Mouse (Mus musculus) stomach, embryonic 14.5 days (tissue): ENCODE results near the gene Cacna2d2. TPM values are rescaled to one million over a fixed set of nuclear protein-coding genes. Genes with fewer than 3 reads are reported as not detected.

Source experiments
- ATAC-seq: fragments of 200-750 bp; cut with Nextera tagmentation; 2 replicates; pipeline ENCODE4 v1.8.0; 2017; ENCODE audit warnings: low read depth, moderate TSS enrichment; ENCODE audit not compliant: insufficient number of reproducible peaks, insufficient read depth, low FRiP score
- H3K27ac ChIP-seq: fragments of 300-500 bp; sonication (generic); 2 replicates; pipeline ENCODE4 v1.5.1; 2014; ENCODE audit warnings: mild to moderate bottlenecking, low read length, moderate library complexity, mixed read lengths
- H3K27me3 ChIP-seq: fragments of 300-500 bp; sonication (generic); 2 replicates; pipeline ENCODE4 v1.6.1; 2014; ENCODE audit warnings: low read length, control low read depth, mixed read lengths; ENCODE audit not compliant: control insufficient read depth, insufficient read depth
- H3K36me3 ChIP-seq: fragments of 300-500 bp; sonication (generic); 2 replicates; pipeline ENCODE4 v1.6.1; 2014; ENCODE audit warnings: mild to moderate bottlenecking, control low read depth, low read length, moderate library complexity, mixed read lengths; ENCODE audit not compliant: control insufficient read depth, insufficient read depth
- H3K4me1 ChIP-seq: fragments of 300-500 bp; sonication (generic); 2 replicates; pipeline ENCODE4 v1.6.1; 2014; ENCODE audit warnings: low read length, control low read depth, mixed read lengths; ENCODE audit not compliant: control insufficient read depth, insufficient read depth
- H3K4me2 ChIP-seq: fragments of 300-500 bp; sonication (generic); replicated peaks from 2 replicates; pipeline ENCODE4 v1.6.1; 2014; ENCODE audit warnings: low read depth, low read length, control low read depth
- H3K4me3 ChIP-seq: fragments of 300-500 bp; sonication (generic); 2 replicates; pipeline ENCODE4 v1.5.1; 2014; ENCODE audit warnings: low read depth, low read length, control low read depth
- H3K9ac ChIP-seq: fragments of 300-500 bp; sonication (generic); replicated peaks from 2 replicates; pipeline ENCODE4 v1.6.1; 2014; ENCODE audit warnings: low read depth, mild to moderate bottlenecking, control low read depth, low read length, moderate library complexity, mixed read lengths
- H3K9me3 ChIP-seq: fragments of 300-500 bp; sonication (generic); 2 replicates; pipeline ENCODE4 v1.6.1; 2016; ENCODE audit warnings: low read depth, low read length, control low read depth; ENCODE audit not compliant: control insufficient read depth
- WGBS: fragments of 180-500 bp; shearing (Covaris S2); extraction: QIAGEN DNeasy Blood & Tissue Kit; methylation state at CpG from one replicate; pipeline ENCODE4 v1.1.7; 2014; 5-methylcytosine and 5-hydroxymethylcytosine counted together
- polyA plus RNA-seq: library from polyadenylated mRNA; unstranded; fragments of >200 nt; fragmentation: Nextera tagmentation; extraction: Ambion mirVana; gene quantifications from 2 replicates; pipeline ENCODE4 v1.2.1, GENCODE M21; 2014

Cacna2d2 gene
- polyA plus RNA-seq, 1 experiment from 2014 or later: 0.43 TPM

GRCm38 (mm10) chr9:107434851-107435250, 35.4 kb downstream of the Cacna2d2 start:
- no peak overlapping the region for H3K4me2 ChIP-seq
- 18% methylated on average over 6 of the region's 6 CpGs for WGBS
- no peak; the same call in 1 of the 2 replicates for ATAC-seq
- H3K27me3 ChIP-seq: no peaks in the 10 kb centered on the region
- no peaks in the 10 kb centered on the region for H3K9me3 ChIP-seq
- H3K9ac ChIP-seq: no peak overlapping the region
- H3K4me3 ChIP-seq: no peak overlapping the region
- H3K4me1 ChIP-seq: 0 out of 2 replicates have a peak, but pooled peaks cover 11% of the 10 kb centered on the region
- H3K36me3 ChIP-seq: no peaks in the 10 kb centered on the region
- H3K27ac ChIP-seq: no peak overlapping the region

- no peak for ATAC-seq
- Histone ChIP-seq H3K4me1 (0 out of 2 replicates have a peak, but pooled peaks cover 11% of the 10 kb centered on the region), H3K27me3 (no peaks in the 10 kb centered on the region), H3K36me3 (no peaks in the 10 kb centered on the region), H3K4me2 (no peak overlapping the region), H3K27ac (no peak overlapping the region), H3K9me3 (no peaks in the 10 kb centered on the region), H3K4me3 (no peak overlapping the region), H3K9ac (no peak overlapping the region)
- 31% methylated on average over 6 of the region's 6 CpGs for WGBS
Observed at GRCm38 (mm10) chr9:107435285-107435684, 35.9 kb downstream of the Cacna2d2 start.

GRCm38 (mm10) chr9:107442891-107443290, 43.5 kb downstream of the Cacna2d2 start:
- Histone ChIP-seq H3K27ac (no peak overlapping the region), H3K27me3 (no peaks in the 10 kb centered on the region), H3K9ac (no peak overlapping the region), H3K9me3 (no peaks in the 10 kb centered on the region), H3K4me1 (no peaks in the 10 kb centered on the region), H3K4me3 (no peak overlapping the region), H3K4me2 (no peak overlapping the region), H3K36me3 (no peaks in the 10 kb centered on the region)
- no peak for ATAC-seq
- 78% methylated on average over 4 of the region's 4 CpGs for WGBS

- 59% methylated on average over 12 of the region's 12 CpGs for WGBS
- Histone ChIP-seq H3K27ac (no peak overlapping the region), H3K9me3 (no peaks in the 10 kb centered on the region), H3K36me3 (no peaks in the 10 kb centered on the region), H3K4me2 (no peak overlapping the region), H3K9ac (no peak overlapping the region), H3K4me3 (no peak overlapping the region), H3K4me1 (no peaks in the 10 kb centered on the region), H3K27me3 (no peaks in the 10 kb centered on the region)
- no peak for ATAC-seq
Observed at GRCm38 (mm10) chr9:107443324-107443723, 43.9 kb downstream of the Cacna2d2 start.

- Histone ChIP-seq H3K27me3 (no peaks in the 10 kb centered on the region), H3K9ac (no peak overlapping the region), H3K4me3 (no peak overlapping the region), H3K9me3 (no peaks in the 10 kb centered on the region), H3K27ac (no peak overlapping the region), H3K4me2 (no peak overlapping the region), H3K4me1 (no peaks in the 10 kb centered on the region), H3K36me3 (no peaks in the 10 kb centered on the region)
- WGBS: 33% methylated on average over 6 of the region's 6 CpGs
- ATAC-seq: no peak
Observed at GRCm38 (mm10) chr9:107445011-107445471, 45.6 kb downstream of the Cacna2d2 start.

- WGBS: 35% methylated on average over 22 of the region's 22 CpGs
- Histone ChIP-seq H3K4me1 (peaks cover 10% of the 10 kb centered on the region; the same call in 1 of the 2 replicates), H3K27me3 (no peaks in the 10 kb centered on the region), H3K27ac (no peak overlapping the region), H3K4me2 (no peak overlapping the region), H3K36me3 (no peaks in the 10 kb centered on the region), H3K9me3 (no peaks in the 10 kb centered on the region), H3K4me3 (no peak overlapping the region), H3K9ac (no peak overlapping the region)
- peak; percentile 38 for ATAC-seq
Observed at GRCm38 (mm10) chr9:107448805-107449517, 49.5 kb downstream of the Cacna2d2 start.

- WGBS: 67% methylated on average over 8 of the region's 8 CpGs
- no peak for ATAC-seq
Observed at GRCm38 (mm10) chr9:107451400-107451799, 52.0 kb downstream of the Cacna2d2 start.

GRCm38 (mm10) chr9:107451891-107452521, 52.6 kb downstream of the Cacna2d2 start:
- ATAC-seq: no peak
- WGBS: 43% methylated on average over 11 of the region's 11 CpGs

More at GRCm38 (mm10) chr9:107451400-107451799, 52.0 kb downstream of the Cacna2d2 start:
- no peaks in the 10 kb centered on the region for H3K27me3 ChIP-seq
- no peak overlapping the region for H3K4me3 ChIP-seq
- no peak overlapping the region for H3K4me2 ChIP-seq
- no peak overlapping the region for H3K27ac ChIP-seq
- H3K9ac ChIP-seq: no peak overlapping the region
- no peaks in the 10 kb centered on the region for H3K9me3 ChIP-seq
- peaks cover 10% of the 10 kb centered on the region; the same call in 1 of the 2 replicates for H3K4me1 ChIP-seq
- no peaks in the 10 kb centered on the region for H3K36me3 ChIP-seq

More at GRCm38 (mm10) chr9:107451891-107452521, 52.6 kb downstream of the Cacna2d2 start:
- no peak overlapping the region for H3K9ac ChIP-seq
- peaks cover 10% of the 10 kb centered on the region; the same call in 1 of the 2 replicates for H3K4me1 ChIP-seq
- H3K4me2 ChIP-seq: no peak overlapping the region
- no peak overlapping the region for H3K27ac ChIP-seq
- H3K27me3 ChIP-seq: no peaks in the 10 kb centered on the region
- H3K36me3 ChIP-seq: no peaks in the 10 kb centered on the region
- no peaks in the 10 kb centered on the region for H3K9me3 ChIP-seq
- no peak overlapping the region for H3K4me3 ChIP-seq
